ENCODE assay signal across 17 mouse cellular contexts in the genomic region with DNA sequence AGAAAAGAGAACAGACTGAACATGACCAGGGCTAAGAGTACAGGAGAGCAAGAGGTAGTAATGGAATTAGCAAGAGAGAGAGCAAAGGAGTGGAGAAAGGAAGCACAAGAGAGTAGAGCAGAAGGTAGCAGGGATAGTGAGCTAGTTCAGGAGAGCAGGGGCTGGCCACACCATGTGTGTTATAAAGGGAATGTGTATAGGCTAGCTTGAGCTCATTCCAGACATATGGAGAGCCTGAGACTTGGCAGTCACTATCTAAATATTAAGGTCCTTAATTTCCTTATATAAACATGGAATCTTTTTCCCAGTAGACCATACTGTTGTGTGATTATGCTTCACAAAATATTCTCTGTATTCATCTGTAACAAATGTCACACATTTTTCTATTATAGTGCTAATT.
"Had no signal": no experiment of that assay in that cellular context is flagged by ENCODE, and none has a peak within 500 bp of the region (broad histone marks: within the 10 kb centered on the region; RNA-seq: fewer than 3 reads in every experiment).

No protein-coding gene starts in this region.

- H3K9ac ChIP-seq: limb, embryonic 12.5 days; liver, embryonic 14.5 days; midbrain, embryonic 12.5 days; stomach, embryonic 15.5 days had no signal

- H3K36me3 ChIP-seq: limb, embryonic 12.5 days; midbrain, embryonic 12.5 days; stomach, embryonic 15.5 days had no signal

- H3K4me2 ChIP-seq: limb, embryonic 12.5 days; midbrain, embryonic 12.5 days; stomach, embryonic 15.5 days had no signal

- H3K27ac ChIP-seq: hindbrain, postnatal 0 days; kidney, postnatal 0 days; limb, embryonic 12.5 days; liver, embryonic 14.5 days; midbrain, embryonic 12.5 days had no signal

- H3K9me3 ChIP-seq: limb, embryonic 12.5 days; midbrain, embryonic 12.5 days; stomach, embryonic 15.5 days had no signal

- H3K4me1 ChIP-seq: limb, embryonic 12.5 days; midbrain, embryonic 12.5 days; stomach, embryonic 15.5 days had no signal

- H3K27me3 ChIP-seq: limb, embryonic 12.5 days; midbrain, embryonic 12.5 days; stomach, embryonic 15.5 days had no signal

- DNase-seq: kidney, adult 11 months; kidney, adult 9 months; kidney, postnatal 36 days; layer of hippocampus, adult 9-11 months; layer of hippocampus, postnatal 36 days; lung, adult 2 months; retina, postnatal 1 day; right cerebral cortex, postnatal 4 days; spleen, adult 18-20 months; thymus, postnatal 4 days had no signal

- ATAC-seq: hindbrain, postnatal 0 days; midbrain, embryonic 16.5 days had no signal

- H3K4me3 ChIP-seq: limb, embryonic 12.5 days; midbrain, embryonic 12.5 days; stomach, embryonic 15.5 days had no signal
